8 mouse cellular contexts compared by ENCODE assay signal in the genomic region with DNA sequence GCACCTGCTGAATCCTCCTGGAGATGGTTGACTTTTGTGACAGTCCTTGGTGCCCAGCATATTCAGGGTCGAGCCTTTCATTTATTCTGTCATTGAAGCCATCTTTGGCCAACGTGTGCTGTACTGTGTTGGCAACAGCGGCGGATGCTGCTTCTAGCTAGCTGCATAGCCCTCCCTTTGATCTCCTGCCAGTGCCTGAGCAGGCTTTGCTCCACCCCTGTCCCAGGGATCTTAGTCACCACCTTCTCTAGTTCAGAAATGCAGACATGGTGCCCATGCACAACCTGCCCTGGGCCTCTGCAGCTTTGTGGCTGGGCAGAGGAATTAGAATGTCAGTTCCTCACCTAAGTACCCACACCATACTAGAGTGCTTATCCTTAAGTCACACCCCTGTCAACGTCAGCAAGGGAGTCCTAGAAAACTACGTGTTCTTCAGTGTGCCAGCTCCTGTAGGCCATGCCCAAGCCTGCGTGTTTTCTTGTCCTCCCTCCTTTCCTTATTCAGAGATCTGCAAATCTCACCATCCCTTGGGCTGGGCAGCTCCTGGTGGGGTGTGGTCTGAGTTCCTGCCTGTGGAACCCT.
A peak's percentile ranks its signal among the peaks of the same experiment; 100 is the strongest.
DNase-seq lines count a peak whose midpoint lies in the region; ATAC-seq lines count a peak whose summit lies in the region.

No protein-coding gene starts in this region.

- no peak overlapping the region for H3K4me2 ChIP-seq in forebrain, embryonic 14.5 days (ENCODE audit: low read length)
- no peak overlapping the region for H3K4me2 ChIP-seq in forebrain, embryonic 12.5 days

- DNase-seq in forebrain, embryonic 14.5 days (ENCODE audit: low spot score) = peak; percentile 35
- peak; percentile 22 for DNase-seq in testis, postnatal 14 days (ENCODE audit: low spot score)
- DNase-seq in testis, postnatal 10 days (ENCODE audit: low spot score) = no peak
- no peak for DNase-seq in heart, embryonic 10.5 days (ENCODE audit: low spot score)
- peak; percentile 84 for DNase-seq in lung, postnatal 36 days
- no peak for DNase-seq in embryo, embryonic 10.5 days (ENCODE audit: low spot score)
- DNase-seq in ovary, adult 18-20 months (ENCODE audit: low spot score) = no peak

- H3K4me3 ChIP-seq in forebrain, embryonic 14.5 days (ENCODE audit: low read depth, low read length) = no peak overlapping the region
- H3K4me3 ChIP-seq in forebrain, embryonic 12.5 days (replicated peaks) = no peak overlapping the region
- no peak overlapping the region for H3K4me3 ChIP-seq in heart, embryonic 10.5 days

- 71% methylated on average over 7 of the region's 7 CpGs for WGBS in forebrain, embryonic 14.5 days
- 77% methylated on average over 7 of the region's 7 CpGs for WGBS in forebrain, embryonic 12.5 days
- 61% methylated on average over 7 of the region's 7 CpGs for WGBS in heart, embryonic 10.5 days

- no peaks in the 10 kb centered on the region for H3K9me3 ChIP-seq in forebrain, embryonic 14.5 days (replicated peaks; ENCODE audit: control insufficient read depth, low read length)
- H3K9me3 ChIP-seq in forebrain, embryonic 12.5 days = no peaks in the 10 kb centered on the region
- no peaks in the 10 kb centered on the region for H3K9me3 ChIP-seq in heart, embryonic 10.5 days

- no peak overlapping the region for H3K9ac ChIP-seq in forebrain, embryonic 14.5 days (ENCODE audit: low read length)
- no peak overlapping the region for H3K9ac ChIP-seq in forebrain, embryonic 12.5 days

- H3K4me1 ChIP-seq in forebrain, embryonic 14.5 days (ENCODE audit: control insufficient read depth, insufficient read depth, low read length) = no peaks in the 10 kb centered on the region
- H3K4me1 ChIP-seq in forebrain, embryonic 12.5 days = peaks cover 3% of the 10 kb centered on the region
- H3K4me1 ChIP-seq in heart, embryonic 10.5 days = peaks cover 34% of the 10 kb centered on the region

- no peaks in the 10 kb centered on the region for H3K27me3 ChIP-seq in forebrain, embryonic 14.5 days (replicated peaks; ENCODE audit: control insufficient read depth, insufficient read depth, low read length)
- H3K27me3 ChIP-seq in forebrain, embryonic 12.5 days = no peaks in the 10 kb centered on the region
- no peaks in the 10 kb centered on the region for H3K27me3 ChIP-seq in heart, embryonic 10.5 days (ENCODE audit: insufficient read depth, poor library complexity, severe bottlenecking)

- no peak overlapping the region for H3K27ac ChIP-seq in forebrain, embryonic 14.5 days (ENCODE audit: low read depth, low read length)
- no peak overlapping the region for H3K27ac ChIP-seq in forebrain, embryonic 12.5 days
- peak overlapping the region; percentile 83 for H3K27ac ChIP-seq in heart, embryonic 10.5 days

- no peak for ATAC-seq in forebrain, embryonic 14.5 days
- ATAC-seq in forebrain, embryonic 12.5 days (ENCODE audit: low FRiP score) = no peak

- no peaks in the 10 kb centered on the region for H3K36me3 ChIP-seq in forebrain, embryonic 14.5 days (ENCODE audit: control insufficient read depth, insufficient read depth, low read length)
- no peaks in the 10 kb centered on the region for H3K36me3 ChIP-seq in forebrain, embryonic 12.5 days (replicated peaks)
- no peaks in the 10 kb centered on the region for H3K36me3 ChIP-seq in heart, embryonic 10.5 days

Comparison
In these comparisons a context has a peak if more than half of its experiments do, and no peak if none do; other contexts are left out.
1. DNase-seq: peak in forebrain, embryonic 14.5 days (single experiment), testis, postnatal 14 days (single experiment) and lung, postnatal 36 days (single experiment); none in testis, postnatal 10 days (single experiment), heart, embryonic 10.5 days (single experiment), embryo, embryonic 10.5 days (single experiment) and ovary, adult 18-20 months (single experiment).